Mouse (Mus musculus) cerebellum, adult 2 months (tissue): ENCODE data around the gene Arhgap31.

Source experiments
- CTCF ChIP-seq: fragments of 200-500 bp; IDR thresholded peaks from 2 replicates; pipeline ENCODE4 v1.5.1; 2011; ENCODE audit warnings: low read depth, mild to moderate bottlenecking, control low read depth, low read length, moderate library complexity, borderline replicate concordance; ENCODE audit not compliant: insufficient read depth
- POLR2A ChIP-seq: fragments of 200-500 bp; IDR thresholded peaks from 2 replicates; pipeline ENCODE4 v1.6.1; 2011; ENCODE audit warnings: low read length, control low read depth, borderline replicate concordance; ENCODE audit not compliant: insufficient read depth

- TF ChIP-seq CTCF (no peak), POLR2A (no peak)
Measured at GRCm38 (mm10) chr16:38591506-38591905, 121.6 kb downstream of the Arhgap31 start.
